Mouse (Mus musculus) megakaryocyte, adult 5-6 weeks (primary cell): Measurements from ENCODE around the gene Smad3. TPM values are rescaled to one million over a fixed set of nuclear protein-coding genes. Genes with fewer than 3 reads are reported as not detected.
A peak's percentile ranks its signal among the peaks of the same experiment; 100 is the strongest.

Experiments used
- ATAC-seq: 2 replicates; pipeline ENCODE4 v1.8.0; 2016; ENCODE audit warnings: mild to moderate bottlenecking, inconsistent platforms; ENCODE audit not compliant: poor library complexity, severe bottlenecking
- total RNA-seq, 2 experiments: library from RNA; stranded (forward) in 1 of 2; stranded (reverse) in 1 of 2; fragments of 153-499, 151-499 nt in 1 of 2; fragments of 221-1000, 200-1000 nt in 1 of 2; gene quantifications; 2 replicates each; pipeline versions ENCODE4 v1.2.3 to v1.2.4; 2015 to 2017

The Smad3 gene
- total RNA-seq, 2 experiments from 2014 or later = 9.1 to 9.7 TPM

DNA sequence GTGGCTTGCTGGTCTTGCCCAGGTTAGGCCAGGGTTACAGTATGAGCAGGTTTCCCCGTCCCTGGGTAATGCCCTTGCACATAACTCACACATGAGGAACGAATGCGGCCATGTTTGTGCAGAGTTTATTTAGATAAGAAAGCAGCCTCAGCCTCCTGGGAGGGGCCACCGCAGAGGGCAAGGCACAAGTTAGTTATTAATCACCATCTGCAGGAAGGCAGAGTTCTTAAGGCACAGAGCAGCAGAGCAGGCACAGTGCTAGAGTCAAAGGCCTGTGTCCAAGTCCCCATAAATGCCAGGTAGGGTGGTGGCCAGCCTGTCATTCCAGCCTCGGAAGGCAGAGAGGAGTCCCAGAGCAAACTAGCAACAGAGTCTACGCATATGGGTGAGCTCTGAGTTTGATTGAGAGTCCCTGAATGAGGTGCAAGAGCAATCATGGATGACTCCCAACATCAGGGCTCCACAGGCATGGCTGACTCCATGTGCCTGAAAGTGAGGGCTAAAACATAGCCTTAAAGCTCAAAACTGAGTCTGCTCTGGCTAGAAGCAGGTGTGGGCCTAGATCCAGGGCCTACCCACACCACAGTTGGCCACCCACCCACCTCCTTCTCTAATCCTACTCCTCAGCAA is 17.2 kb upstream of the Smad3 start:
- ATAC-seq = no peak

DNA sequence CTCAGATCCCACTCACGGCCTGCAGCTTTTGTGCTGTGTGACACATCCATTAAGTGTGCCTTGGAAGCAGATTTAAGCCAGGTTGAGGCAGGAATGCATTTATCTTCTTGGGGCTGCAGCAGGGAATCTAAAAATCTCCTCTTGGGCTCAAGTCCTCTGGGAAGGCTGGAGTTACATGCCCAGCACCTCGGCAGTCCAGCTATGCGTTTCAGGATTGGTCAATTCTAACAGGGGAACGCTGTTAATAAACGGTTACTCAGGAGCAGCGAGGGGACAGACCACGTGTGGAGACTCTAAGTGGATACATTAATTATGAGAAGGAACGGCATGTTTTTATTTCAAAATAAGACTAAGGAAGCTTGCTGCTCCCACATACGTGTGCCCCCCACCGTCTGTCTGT is 14.7 kb upstream of the Smad3 start:
- no peak for ATAC-seq

DNA sequence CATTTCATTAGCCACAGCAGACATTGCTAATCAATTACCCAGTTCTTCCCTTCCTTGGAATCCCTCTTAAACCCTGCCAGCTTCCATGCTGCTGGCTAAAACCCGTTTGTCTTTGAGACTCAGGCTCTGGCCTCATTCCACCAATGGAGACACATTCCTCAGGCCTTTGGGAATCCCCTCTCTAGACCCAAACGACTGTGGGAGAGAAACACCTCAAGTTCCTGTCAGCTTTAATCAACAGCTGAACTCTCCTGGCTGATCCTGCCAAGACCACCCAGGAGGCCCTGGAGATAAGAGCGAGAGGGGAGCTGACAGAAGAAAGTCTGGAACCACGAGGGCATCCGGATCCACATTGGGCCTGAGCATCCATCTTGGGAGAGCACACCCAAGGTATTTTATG is 13.9 kb upstream of the Smad3 start:
- ATAC-seq = no peak

DNA sequence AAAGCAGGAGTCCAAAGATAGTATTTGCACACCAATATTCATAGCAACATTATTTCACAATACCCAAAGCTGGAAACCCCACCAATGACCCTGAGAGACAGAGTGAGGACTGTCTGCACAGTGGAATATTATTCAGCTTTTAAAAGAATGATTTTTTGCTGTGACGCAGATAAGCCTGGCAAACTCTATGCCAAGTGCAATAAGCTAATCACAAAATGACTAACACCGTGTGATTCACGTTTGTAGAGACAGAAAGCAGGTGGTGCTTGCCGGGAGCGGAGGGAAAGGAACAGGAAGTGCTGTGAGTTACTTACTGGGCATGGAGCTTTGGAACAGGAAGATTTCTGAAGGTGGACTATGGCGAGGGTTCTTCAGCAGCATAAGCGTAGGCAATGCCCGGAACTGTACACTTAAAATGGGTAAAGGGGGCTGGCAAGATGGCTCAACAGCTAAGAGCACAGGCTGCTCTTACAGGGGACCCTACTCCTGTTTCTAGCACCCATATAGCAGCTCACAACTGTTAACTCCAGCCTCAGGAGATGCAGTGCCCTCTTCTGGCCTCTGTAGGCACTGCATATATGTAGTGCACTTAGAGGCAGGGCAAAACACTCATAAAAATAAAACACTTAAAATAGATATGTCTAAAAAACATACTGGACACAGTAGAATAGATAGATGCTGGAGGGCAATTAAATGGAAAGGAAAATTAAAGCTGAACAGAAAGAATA is 3.7 kb upstream of the Smad3 start:
- ATAC-seq = no peak

DNA sequence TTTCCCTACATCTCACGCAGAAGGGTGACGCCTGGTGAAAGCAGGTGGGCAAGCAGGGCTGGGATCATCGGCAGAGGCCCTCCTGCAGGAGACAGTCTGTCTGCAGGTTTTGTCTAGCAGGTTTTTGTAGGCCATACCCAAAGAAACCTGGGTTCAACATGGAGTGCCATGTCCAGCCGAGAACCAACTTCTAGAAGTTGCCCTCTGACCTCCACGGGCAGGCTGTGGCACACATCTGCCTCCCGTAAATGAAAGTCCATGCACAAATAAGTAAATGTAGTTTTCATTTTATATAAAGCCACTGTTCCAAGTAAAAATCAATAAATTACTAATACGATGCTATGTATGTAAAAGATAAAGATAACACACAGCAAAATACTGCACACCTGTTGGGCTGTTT is 3.0 kb upstream of the Smad3 start:
- ATAC-seq = no peak

DNA sequence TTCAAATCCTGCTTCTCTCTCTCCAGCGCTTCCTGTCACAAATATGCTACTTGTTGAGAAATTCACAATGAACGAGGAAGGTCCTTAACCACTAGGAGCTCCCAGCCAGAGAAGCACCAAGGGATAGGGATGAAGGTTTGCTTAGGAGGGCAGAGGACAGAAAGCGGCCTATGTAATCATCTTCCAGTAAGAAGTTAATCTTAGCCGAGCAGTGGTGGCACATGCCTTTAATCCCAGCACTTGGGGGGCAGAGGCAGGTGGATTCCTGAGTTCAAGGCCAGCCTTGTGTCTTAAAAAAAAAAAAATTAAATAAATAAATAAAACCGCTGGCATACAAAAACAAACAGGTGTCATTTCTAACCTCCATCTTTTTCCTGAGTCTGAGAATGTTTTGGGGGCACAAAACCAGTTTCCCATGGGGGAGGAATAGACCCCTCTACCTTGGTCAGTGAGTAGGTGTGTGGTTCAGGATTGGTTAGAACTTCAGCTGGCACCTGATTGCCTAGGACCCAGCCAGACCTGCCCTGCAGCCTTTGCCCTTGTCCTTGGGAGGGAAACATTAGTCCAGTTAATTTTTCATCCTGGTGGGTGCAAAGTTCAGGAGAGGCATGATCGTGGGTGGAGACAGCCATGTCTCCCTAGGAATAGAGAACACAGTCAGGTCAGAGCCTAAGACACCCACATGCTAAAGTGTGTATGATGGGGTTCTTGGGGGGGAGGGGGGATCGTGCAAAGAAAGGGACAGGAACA is 2.4 kb upstream of the Smad3 start:
- no peak for ATAC-seq

DNA sequence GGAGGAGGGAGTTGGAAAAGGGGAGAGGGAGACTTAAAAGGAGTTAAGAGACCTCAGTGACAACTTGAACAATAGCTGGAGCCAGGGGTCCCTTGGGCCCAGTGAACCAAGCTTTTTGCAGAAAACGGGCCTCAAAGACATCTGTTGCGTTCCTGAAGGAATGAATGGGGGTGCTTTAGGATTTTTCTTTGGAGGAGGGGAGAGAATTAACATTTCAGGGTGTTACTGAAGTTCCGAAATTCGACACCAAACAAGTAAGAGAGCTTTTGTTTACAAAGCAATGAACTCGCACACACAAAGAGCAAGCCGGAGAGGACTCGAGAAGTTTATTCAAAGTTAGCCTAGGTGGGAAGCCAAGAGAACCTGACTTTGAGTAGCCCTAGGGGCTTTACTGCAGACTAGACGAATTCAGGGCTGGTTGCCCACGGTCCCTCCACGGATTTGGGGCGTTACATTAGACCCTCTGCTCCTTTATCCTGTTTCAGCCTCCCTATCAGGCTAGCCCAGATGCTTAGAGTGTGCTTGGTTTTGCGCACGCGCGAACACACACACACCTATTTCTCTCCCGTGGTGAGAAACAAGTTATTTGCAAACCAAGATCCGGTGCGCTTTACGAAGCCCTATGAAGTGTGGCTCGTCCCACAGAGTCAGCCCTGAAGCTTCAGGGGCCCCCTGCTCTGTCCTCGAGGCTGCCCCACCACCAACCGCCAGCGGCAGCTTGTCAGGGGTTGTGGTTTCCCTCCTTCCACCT is 1.0 kb upstream of the Smad3 start:
- ATAC-seq = peak; percentile 3; the same call in 1 of the 2 replicates

DNA sequence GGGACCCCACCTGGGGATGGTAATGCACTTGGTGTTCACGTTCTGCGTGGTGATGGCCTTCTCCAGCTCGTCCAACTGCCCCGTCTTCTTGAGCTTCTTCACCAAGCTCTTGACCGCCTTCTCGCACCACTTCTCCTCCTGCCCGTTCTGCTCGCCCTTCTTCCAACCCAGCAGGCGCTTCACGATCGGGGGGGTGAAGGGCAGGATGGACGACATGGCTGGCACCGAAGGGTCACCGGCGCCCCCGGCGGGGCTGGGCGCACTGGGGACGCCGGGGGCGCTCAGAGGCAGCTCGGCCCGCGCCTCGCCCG is 377 bp downstream of the Smad3 start:
- no peak for ATAC-seq

DNA sequence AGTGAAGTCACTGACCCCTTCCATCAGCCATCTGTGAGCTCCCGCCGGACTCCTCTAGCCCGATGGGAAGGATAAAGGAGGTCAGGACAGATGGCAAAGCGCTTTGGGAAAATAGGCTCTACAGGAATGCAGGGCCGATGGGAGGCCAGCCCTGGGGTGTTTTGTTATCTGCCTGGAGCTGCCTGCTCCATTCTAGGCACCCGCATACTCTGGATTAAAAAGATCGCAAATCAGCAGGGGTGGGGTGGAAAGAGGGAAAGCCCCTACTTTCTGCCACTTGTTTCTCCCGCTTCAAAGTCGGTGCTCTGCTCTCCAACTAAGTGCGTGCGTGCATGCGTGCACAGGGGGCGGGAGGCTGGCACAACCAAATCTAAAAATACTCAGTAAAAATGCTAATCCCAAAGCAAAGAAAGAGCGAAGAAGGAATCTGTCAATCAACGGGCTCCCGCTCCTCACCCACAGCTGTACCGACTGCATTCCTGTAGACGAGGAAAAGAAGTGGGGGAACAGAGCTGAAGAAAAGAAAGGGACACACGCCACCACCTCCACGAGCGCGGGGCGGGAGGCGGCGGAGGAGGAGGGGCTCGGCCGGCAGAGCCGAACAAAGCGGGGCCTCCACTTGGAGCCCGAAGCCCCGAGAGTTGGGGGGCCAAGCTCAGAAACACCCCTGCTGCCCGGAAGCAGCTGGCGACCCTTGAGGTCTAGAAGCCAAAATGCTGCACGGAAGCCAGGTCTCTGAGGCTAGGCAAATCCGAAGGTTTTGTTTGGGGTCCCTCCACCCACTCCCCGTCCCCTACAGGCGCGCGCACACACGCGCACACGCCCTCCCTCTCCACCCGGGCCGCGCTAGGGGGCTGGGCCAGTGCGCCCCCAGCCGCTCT is 973 bp downstream of the Smad3 start:
- no peak for ATAC-seq

DNA sequence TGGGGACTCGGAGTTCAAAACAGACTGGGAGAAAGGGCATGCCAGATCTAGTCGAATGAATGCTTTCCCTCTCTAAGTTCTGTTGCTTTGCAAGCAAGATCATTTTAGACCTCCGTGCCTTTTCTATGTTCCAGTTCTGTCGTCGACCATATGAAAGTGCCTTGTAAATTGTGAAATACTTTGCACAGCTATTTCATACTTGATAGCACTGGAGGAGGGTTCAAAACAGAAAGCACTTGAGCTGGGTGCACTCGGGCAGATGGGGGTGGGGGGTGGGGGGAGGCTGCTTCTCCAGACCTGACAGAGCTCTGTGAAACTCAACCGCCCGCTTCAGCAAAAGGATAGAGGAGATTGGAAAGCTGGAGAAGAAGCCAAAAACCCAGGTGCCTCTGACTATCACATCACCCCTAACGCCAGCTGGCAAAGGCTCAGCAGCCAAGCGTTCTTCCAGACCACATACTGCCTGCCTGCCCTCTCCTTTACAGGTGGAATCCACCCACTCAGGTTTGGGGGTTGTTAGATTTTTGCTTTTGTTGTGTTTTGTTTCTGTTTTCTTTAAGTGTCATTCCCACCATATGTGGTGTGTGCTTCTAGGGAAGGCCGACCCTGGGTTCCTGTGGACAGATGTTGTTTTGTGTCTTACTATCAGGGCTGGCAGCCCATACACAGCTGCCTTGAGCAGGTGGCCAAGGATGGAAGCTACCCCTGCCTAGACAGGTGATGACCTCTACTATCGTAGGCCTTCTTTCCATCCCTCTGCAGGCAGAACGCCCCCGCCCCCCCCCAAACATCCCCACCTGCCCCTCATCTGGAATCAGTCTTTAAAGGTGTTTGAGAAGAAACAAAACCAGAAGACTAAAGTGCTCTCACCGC is 1.9 kb downstream of the Smad3 start:
- no peak for ATAC-seq

DNA sequence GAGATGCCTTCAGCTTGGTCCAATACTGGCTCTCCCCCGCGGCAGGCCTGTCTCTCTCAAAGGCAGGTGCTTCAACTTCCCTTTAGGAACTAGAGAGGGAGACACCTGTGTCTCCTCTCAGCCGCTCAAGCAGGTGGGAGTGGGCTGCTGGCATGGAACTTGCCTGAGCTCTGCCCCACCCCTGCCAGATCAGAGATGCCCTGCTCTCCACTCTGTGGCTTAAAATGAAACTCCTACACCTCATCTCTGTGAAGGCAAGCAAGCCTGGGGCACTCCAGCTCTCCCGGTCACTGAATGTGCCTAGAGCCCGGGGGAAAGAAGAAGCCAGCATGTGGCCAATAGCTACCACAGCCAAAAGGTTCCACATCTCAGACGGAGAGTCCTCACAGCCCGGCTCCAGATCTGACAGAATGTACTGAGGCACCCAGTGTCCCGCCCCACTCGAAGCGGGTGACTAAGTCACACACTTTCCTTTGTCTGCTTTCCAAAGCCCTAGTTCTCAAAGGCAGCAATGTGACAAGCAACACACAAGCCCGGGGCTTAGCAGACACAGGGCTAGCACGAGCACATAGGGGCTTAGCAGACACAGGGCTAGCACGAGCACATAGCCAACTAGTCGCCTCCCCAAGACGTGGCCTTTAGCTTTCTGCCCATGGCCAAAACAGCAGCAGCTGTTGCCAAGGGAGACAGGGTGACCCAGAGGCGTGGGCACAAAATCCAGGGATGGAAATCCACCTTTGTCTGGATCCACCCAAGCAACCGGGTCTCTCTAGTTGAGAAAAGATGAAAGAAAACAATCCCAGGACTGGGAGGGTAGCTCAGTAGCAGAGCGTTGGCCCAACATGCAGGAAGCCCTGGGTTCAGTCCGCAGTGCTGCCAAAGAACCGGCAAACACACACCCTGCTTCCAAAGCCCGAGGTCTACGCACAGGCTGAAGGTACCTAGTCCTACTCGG is 3.0 kb downstream of the Smad3 start:
- ATAC-seq = no peak

DNA sequence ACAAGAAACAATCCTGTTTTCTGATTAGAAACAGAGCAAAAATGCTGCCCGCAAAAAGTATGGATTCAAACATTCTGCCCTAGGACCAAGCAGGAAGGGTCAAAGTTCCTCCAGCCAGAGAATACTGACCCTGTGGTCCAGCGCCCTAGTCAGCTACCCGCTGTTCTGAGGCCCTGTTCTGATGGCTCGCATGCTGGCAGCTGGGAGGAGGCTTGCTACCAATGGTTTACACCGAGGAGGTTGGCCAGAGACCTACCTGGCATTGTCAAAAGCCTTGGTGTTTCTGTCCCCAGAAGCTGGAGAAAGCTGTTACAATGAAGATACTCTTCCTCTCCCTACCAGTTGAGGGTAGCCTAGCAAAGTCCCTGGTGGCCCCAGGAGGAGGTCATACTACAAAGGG is 3.8 kb downstream of the Smad3 start:
- ATAC-seq = no peak

DNA sequence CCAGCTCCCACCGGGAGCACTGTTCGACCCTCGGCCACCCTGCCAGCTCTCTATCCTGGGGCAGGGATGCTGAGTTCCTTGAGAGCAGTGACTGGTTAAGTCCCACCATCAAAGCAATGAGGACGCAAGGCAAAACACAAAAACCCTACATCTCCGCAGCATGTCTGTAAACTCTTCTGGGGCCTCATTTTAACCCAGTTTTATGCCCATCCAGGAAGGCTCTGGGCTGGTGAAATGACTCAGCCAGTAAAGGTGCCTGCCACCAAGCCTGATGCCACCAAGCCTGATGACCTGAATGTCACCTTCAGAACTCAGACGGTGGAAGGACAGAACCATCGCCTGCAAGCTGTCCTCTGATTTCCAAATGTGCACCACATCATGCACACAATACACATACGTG is 4.4 kb downstream of the Smad3 start:
- no peak for ATAC-seq

DNA sequence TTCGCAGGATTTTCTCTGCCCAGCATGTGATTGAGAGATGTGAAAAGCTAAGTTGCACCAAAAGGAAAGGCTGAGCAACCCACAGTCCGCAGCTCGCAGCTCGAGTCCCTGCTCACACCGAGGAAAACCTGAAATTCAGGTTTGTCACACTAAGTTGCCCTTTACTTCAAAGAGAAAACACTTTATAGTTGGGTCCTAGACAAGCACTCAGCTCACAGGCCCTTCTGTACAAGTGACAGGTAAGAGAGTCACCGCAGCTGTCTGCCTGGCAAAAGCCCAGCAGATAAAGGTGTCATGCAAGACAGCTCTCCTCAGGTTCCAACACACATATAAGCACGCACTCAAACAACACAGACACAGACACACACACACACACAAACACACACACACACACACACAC is 5.2 kb downstream of the Smad3 start:
- ATAC-seq = no peak

DNA sequence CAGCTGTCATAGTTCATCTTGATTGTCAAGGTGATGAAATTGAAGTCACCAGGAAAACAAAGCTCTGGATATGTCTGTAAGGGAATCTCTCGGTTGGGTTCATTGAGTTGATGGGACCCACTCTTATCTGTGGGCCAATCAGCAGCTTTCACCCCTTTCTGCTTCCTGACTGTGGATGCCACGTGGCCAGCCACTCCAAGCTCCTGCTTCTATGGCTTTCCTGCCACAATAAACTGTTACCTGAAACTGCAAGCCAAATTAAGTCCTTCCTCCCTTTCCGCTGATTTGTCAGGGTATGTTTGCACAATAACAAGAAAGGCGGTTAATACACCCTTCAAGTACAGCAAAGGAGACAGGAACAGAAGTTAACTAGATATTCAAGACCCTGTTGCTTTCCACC is 6.5 kb downstream of the Smad3 start:
- no peak for ATAC-seq

DNA sequence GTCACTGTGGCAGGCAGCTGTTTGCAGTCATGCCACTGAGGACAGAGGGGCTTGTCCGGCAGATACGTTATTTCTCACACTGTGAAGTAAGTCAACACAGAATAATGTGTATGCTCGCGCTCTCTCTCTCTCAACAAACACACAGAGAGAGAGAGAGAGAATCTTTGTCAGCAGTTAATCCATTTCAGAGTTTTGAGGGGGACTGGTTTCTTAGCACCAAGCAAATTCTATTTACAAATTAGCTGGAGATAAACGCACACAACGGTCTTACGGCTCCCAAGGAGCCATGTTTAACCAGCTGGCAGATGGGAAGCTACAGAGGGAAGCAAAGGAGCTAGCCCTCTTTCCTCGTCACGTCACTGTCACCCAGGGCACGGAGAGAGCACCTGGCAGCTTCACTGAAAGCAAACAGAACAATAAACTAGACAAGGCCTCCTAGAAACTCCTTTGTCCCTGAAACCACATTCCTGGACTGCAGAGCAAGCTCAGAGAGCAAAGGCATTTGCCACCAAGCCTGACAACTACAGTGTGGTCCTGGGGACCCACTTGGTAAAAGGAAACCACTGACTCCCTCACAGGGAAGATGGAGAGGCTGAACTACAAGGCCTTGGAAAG is 7.3 kb downstream of the Smad3 start:
- ATAC-seq = no peak

DNA sequence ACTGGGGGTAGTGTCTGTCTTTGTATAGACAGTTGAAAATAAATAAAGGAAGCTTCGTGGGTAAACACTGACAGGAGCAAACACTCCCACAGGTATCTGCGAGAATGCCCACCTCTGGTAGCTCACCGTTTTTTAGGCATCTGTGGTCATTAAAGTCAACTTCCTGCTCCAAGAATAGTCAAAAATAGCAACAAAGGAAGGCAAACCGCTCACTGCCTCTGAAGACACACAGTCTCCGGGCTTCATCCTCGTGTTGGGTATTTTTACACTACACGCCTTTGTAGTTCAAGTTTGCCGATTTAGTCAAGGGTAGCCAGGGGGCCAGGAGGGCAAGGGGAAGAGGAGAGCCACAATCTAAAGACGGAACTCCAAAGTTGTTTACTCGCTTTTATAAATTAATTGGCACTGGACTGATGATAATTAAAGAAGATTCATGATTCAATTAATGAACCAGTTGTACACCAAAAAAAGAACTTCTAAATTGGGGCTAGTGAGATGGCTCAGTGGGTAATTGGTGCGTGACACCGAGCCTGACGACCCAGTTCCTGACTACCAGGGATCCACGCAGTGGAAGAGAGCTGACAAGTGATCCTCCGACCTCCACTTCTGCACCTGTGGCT is 8.4 kb downstream of the Smad3 start:
- no peak; the same call in 1 of the 2 replicates for ATAC-seq
